Mouse (Mus musculus) limb, embryonic 14.5 days (tissue): ENCODE measurements around the gene Akap8l. TPM values are rescaled to one million over a fixed set of nuclear protein-coding genes. Genes with fewer than 3 reads are reported as not detected.
A peak's percentile ranks its signal among the peaks of the same experiment; 100 is the strongest.

Source experiments
- ATAC-seq: fragments of 200-750 bp; cut with Nextera tagmentation; 2 replicates; pipeline ENCODE4 v1.8.0; 2017; ENCODE audit warnings: low read depth, moderate number of reproducible peaks, moderate TSS enrichment; ENCODE audit not compliant: low FRiP score
- DNase-seq: peaks from one replicate; pipeline ENCODE4 v3.0.0-alpha.2; 2015; ENCODE audit warnings: low spot score
- H3K27ac ChIP-seq: fragments of 300-500 bp; sonication (generic); replicated peaks from 2 replicates; pipeline ENCODE4 v1.5.1; 2014; ENCODE audit warnings: low read depth, mild to moderate bottlenecking, low read length, moderate library complexity, mixed read lengths
- H3K27me3 ChIP-seq: fragments of 300-500 bp; sonication (generic); 2 replicates; pipeline ENCODE4 v1.6.1; 2014; ENCODE audit warnings: low read length, mixed read lengths; ENCODE audit not compliant: control insufficient read depth, insufficient read depth
- H3K36me3 ChIP-seq: fragments of 300-500 bp; sonication (generic); 2 replicates; pipeline ENCODE4 v1.6.1; 2014; ENCODE audit warnings: mild to moderate bottlenecking, low read length, moderate library complexity, mixed read lengths; ENCODE audit not compliant: control insufficient read depth, insufficient read depth
- H3K4me1 ChIP-seq: fragments of 300-500 bp; sonication (generic); 2 replicates; pipeline ENCODE4 v1.6.1; 2014; ENCODE audit warnings: antibody characterized with exemption, low read length, mixed read lengths; ENCODE audit not compliant: control insufficient read depth, insufficient read depth
- H3K4me2 ChIP-seq: fragments of 300-500 bp; sonication (generic); replicated peaks from 2 replicates; pipeline ENCODE4 v1.6.1; 2014; ENCODE audit warnings: low read depth, mild to moderate bottlenecking, low read length, moderate library complexity; ENCODE audit not compliant: severe bottlenecking
- H3K4me3 ChIP-seq: fragments of 300-500 bp; sonication (generic); replicated peaks from 2 replicates; pipeline ENCODE4 v1.5.1; 2014; ENCODE audit warnings: low read length
- H3K9ac ChIP-seq: fragments of 300-500 bp; sonication (generic); 2 replicates; pipeline ENCODE4 v1.6.1; 2014; ENCODE audit warnings: mild to moderate bottlenecking, low read depth, low read length, moderate library complexity; ENCODE audit not compliant: severe bottlenecking
- H3K9me3 ChIP-seq: fragments of 300-500 bp; sonication (generic); 2 replicates; pipeline ENCODE4 v1.6.1; 2016; ENCODE audit warnings: low read length; ENCODE audit not compliant: control insufficient read depth
- POLR2A ChIP-seq: fragments of 200-500 bp; IDR thresholded peaks from 2 replicates; pipeline ENCODE4 v1.8.0; 2012; ENCODE audit warnings: inconsistent platforms, mild to moderate bottlenecking, moderate library complexity, borderline replicate concordance; ENCODE audit not compliant: insufficient read depth, insufficient read length; ENCODE audit errors: extremely low read depth
- WGBS: fragments of 180-500 bp; shearing (Covaris S2); extraction: QIAGEN DNeasy Blood & Tissue Kit; methylation state at CpG from one replicate; pipeline ENCODE4 v1.1.7; 2014; 5-methylcytosine and 5-hydroxymethylcytosine counted together
- polyA plus RNA-seq, 2 experiments: library from polyadenylated mRNA; depleted of rRNA in 1 of 2; stranded (reverse) in 1 of 2; unstranded in 1 of 2; fragments of >200 nt; fragmentation: Nextera tagmentation in 1 of 2; extraction: Ambion mirVana in 1 of 2; gene quantifications; 2 replicates each; pipeline versions ENCODE4 v1.2.1 to v1.2.3; 2012 to 2014

Akap8l gene
- polyA plus RNA-seq, 2 experiments = 67.5 to 157 TPM

DNA sequence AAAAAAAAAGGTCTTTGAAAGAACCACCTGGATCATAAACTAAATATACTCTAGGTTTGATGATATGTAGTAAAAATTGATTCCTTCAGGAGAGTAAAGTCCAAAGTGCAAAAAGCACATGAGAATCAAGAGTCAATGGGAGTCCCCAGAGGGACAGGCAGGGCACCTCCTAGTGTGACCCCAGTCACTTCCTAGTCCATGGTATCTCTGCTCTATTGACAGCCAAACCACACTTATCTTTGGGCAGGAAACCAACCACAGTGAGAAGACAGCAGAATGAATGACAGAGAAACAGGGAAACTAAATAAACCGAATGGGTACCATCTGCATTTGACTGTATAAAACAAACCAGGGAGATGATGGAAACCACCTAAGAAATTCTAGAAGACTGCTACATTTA lies 10.3 kb downstream of the Akap8l start:
- no peak overlapping the region for H3K27ac ChIP-seq
- no peaks in the 10 kb centered on the region for H3K4me1 ChIP-seq
- H3K9ac ChIP-seq = no peak overlapping the region
- WGBS = 83% methylated on average over 1 of the region's 1 CpGs
- no peak overlapping the region for H3K4me2 ChIP-seq
- DNase-seq = no peak
- H3K36me3 ChIP-seq = peaks cover 65% of the 10 kb centered on the region
- no peak for TF ChIP-seq POLR2A
- H3K9me3 ChIP-seq = no peaks in the 10 kb centered on the region
- H3K27me3 ChIP-seq = no peaks in the 10 kb centered on the region
- no peak overlapping the region for H3K4me3 ChIP-seq
- ATAC-seq = no peak

GRCm38 (mm10) chr17:32335869-32336268 lies 14.5 kb downstream of the Akap8l start:
- Histone ChIP-seq H3K4me3 (no peak overlapping the region), H3K9ac (no peak overlapping the region), H3K4me2 (no peak overlapping the region), H3K27me3 (no peaks in the 10 kb centered on the region), H3K36me3 (peaks cover 77% of the 10 kb centered on the region), H3K4me1 (no peaks in the 10 kb centered on the region), H3K27ac (no peak overlapping the region), H3K9me3 (no peaks in the 10 kb centered on the region)
- DNase-seq (no peak), ATAC-seq (no peak)
- 78% methylated on average over 2 of the region's 2 CpGs for WGBS
- no peak for TF ChIP-seq POLR2A

DNA sequence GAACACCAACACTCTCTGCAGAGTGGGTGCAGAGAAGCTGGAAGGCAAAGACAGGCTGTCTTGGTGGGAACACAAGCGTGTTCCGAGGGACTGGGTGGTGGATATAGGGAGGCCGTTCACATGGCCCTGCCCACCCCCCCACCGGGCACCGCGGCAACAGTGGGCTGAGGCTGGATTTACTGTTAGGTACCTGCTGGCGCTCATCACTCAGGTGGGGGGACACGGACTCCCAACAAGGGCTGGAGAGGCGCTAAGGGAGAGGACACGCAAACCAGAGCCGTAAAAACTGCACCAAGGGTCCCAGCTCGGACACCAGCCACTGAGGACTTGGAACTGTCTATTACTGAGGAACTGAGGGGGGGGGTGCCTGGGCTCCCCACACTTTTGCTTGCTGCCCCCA lies 15.5 kb downstream of the Akap8l start:
- ATAC-seq (no peak), DNase-seq (no peak)
- H3K27ac ChIP-seq = no peak overlapping the region
- no peak overlapping the region for H3K4me3 ChIP-seq
- no peaks in the 10 kb centered on the region for H3K4me1 ChIP-seq
- no peaks in the 10 kb centered on the region for H3K9me3 ChIP-seq
- 92% methylated on average over 12 of the region's 12 CpGs for WGBS
- peaks cover 75% of the 10 kb centered on the region for H3K36me3 ChIP-seq
- no peak overlapping the region for H3K9ac ChIP-seq
- H3K27me3 ChIP-seq = no peaks in the 10 kb centered on the region
- no peak for TF ChIP-seq POLR2A
- no peak overlapping the region for H3K4me2 ChIP-seq

DNA sequence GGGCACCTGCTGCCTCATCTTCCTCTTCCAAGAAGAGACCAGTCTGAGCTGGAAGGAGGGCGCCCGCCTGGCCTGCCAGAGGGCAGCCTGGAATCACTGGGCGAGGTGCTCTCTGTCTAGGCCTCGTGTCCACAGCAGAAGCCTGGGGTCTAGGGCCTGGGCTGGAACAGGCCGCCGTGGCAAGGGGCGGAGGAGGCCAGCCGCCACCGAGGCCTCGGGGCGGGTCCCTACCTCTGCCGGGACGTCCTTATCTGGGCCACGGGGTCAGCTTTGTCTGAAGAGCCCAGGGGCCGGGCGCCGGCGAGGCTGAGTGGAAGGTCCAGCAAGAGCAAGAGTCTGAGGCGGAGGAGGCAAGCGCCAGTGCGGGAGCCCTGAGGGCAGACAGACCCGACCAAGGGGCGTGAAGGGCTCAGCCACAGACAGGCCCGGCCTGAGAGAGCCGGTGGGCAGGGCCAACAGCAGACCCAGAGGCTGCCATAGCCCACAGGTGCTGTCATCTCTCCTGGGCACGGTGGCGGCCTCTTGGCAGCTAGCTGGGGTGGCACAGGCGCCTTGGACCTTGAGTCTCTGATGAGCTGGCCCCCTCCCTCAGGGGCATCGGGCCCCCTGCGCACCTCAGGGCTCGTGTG lies 16.6 kb downstream of the Akap8l start:
- ATAC-seq (peak; percentile 9; the same call in 1 of the 2 replicates), DNase-seq (no peak)
- peaks cover 81% of the 10 kb centered on the region for H3K36me3 ChIP-seq
- no peak overlapping the region for H3K4me2 ChIP-seq
- H3K27ac ChIP-seq = no peak overlapping the region
- no peak overlapping the region for H3K9ac ChIP-seq
- no peak for TF ChIP-seq POLR2A
- H3K27me3 ChIP-seq = no peaks in the 10 kb centered on the region
- no peaks in the 10 kb centered on the region for H3K9me3 ChIP-seq
- no peak overlapping the region for H3K4me3 ChIP-seq
- no peaks in the 10 kb centered on the region for H3K4me1 ChIP-seq
- 93% methylated on average over 27 of the region's 31 CpGs for WGBS

DNA sequence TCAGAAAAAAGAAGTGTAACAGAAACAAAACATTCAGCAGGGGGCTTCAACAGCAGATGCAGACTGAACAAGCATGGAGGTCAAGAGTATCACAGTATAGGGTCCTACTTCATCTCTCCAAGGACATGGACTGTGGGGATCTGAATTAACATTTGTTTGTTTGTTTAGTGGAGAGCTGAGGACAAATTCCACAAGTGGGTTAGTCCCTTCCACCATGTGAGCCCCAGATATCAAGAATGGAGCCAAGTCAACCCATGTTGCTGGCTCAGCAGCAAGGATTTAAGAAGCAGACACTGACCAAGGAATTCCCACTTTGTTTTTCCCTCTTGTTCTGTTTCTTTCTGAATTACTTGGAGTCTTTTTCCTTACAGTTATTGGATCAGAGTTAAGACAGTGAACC lies 22.9 kb downstream of the Akap8l start:
- no peak overlapping the region for H3K9ac ChIP-seq

More for the DNA sequence above, 22.9 kb downstream of the Akap8l start:
- no peak overlapping the region for H3K4me3 ChIP-seq
- no peak overlapping the region for H3K27ac ChIP-seq
- no peaks in the 10 kb centered on the region for H3K9me3 ChIP-seq
- no peak overlapping the region for H3K4me2 ChIP-seq
- no peak for ATAC-seq
- no peak for DNase-seq
- H3K36me3 ChIP-seq = peaks cover 63% of the 10 kb centered on the region
- TF ChIP-seq POLR2A = no peak
- H3K27me3 ChIP-seq = no peaks in the 10 kb centered on the region
- H3K4me1 ChIP-seq = no peaks in the 10 kb centered on the region
